Mouse (Mus musculus) CH12.LX (cell line): Measurements from ENCODE around the gene Swt1.
A peak's percentile ranks its signal among the peaks of the same experiment; 100 is the strongest.

Experiments used
- BHLHE40 ChIP-seq: IDR thresholded peaks from 2 replicates; pipeline ENCODE4 v1.6.1; 2011; ENCODE audit warnings: mild to moderate bottlenecking, low read depth, low read length, improper control_type of control experiment
- CTCF ChIP-seq, 2 experiments: IDR thresholded peaks in 1 of 2; conservative IDR thresholded peaks in 1 of 2; 2 replicates each; pipeline ENCODE4 v1.5.1; 2011 to 2012; ENCODE audit warnings: low read depth in 2 of 2, low read length in 2 of 2, improper control_type of control experiment in 1 of 2, inconsistent platforms in 1 of 2, mild to moderate bottlenecking in 1 of 2, moderate library complexity in 1 of 2
- EP300 ChIP-seq: IDR thresholded peaks from 2 replicates; pipeline ENCODE4 v1.6.1; 2011; ENCODE audit warnings: low read length, improper control_type of control experiment
- GABPA ChIP-seq: IDR thresholded peaks from 2 replicates; pipeline ENCODE4 v1.6.1; 2012; ENCODE audit warnings: low read depth, low read length, improper control_type of control experiment, inconsistent platforms; ENCODE audit not compliant: insufficient replicate concordance
- MEF2A ChIP-seq: IDR thresholded peaks from 2 replicates; pipeline ENCODE4 v1.6.1; 2014; ENCODE audit warnings: low read depth, mild to moderate bottlenecking, inconsistent platforms, low read length, improper control_type of control experiment, borderline replicate concordance
- MXI1 ChIP-seq: IDR thresholded peaks from 2 replicates; pipeline ENCODE4 v1.6.1; 2011; ENCODE audit warnings: mild to moderate bottlenecking, low read depth, low read length, improper control_type of control experiment
- POLR2A ChIP-seq: IDR thresholded peaks from 2 replicates; pipeline ENCODE4 v1.6.1; 2011; ENCODE audit warnings: low read depth, mild to moderate bottlenecking, improper control_type of control experiment, low read length
- ZC3H11A ChIP-seq: IDR thresholded peaks from 2 replicates; pipeline ENCODE4 v1.6.1; 2012; ENCODE audit warnings: low read depth, mild to moderate bottlenecking, inconsistent platforms, low read length, improper control_type of control experiment

DNA sequence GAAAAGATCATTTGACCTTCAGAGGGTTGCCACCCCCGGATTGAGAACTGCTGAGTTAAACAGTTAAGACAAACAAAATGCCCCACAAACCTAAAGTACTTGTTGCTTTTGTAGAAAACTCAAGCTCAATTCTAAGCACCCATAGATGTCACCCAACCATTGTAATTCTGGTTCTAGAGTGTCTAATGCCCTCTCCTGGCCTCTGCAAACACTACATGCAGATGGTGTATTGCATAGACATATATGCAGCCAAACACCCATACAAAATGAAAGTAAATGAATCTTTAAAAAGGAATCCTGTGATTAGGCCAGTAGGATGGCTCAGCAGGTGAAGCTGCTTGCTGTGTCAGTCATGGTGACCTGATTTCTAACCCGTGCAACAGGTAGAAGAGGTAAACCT lies 75.3 kb downstream of the Swt1 start:
- TF ChIP-seq GABPA, result no peak
- TF ChIP-seq CTCF (conservative IDR thresholded peaks at IDR 0.05 in 1 of 2, IDR thresholded peaks at IDR 0.05 in 1 of 2; ENCODE audit: low read depth in 2 of 2, low read length in 2 of 2), result peak; percentile 21 to 75; a peak in 3 of 4 replicates
- no peak for TF ChIP-seq BHLHE40
- TF ChIP-seq ZC3H11A, result no peak
- no peak for TF ChIP-seq MXI1
- TF ChIP-seq EP300, result no peak
- TF ChIP-seq POLR2A, result no peak
- no peak for TF ChIP-seq MEF2A
